Mouse (Mus musculus): ENCODE results near the gene Kcnn1. TPM values are rescaled to one million over a fixed set of nuclear protein-coding genes. Genes with fewer than 3 reads are reported as not detected.
"Not testable (repeated sequence)": the region's sequence is repeated elsewhere in the genome, so short reads cannot be mapped to it uniquely, and the experiment has no call there.

Gene Kcnn1
- 0.56 and 1.5 TPM in 2 replicates for total RNA-seq (2017)

DNA sequence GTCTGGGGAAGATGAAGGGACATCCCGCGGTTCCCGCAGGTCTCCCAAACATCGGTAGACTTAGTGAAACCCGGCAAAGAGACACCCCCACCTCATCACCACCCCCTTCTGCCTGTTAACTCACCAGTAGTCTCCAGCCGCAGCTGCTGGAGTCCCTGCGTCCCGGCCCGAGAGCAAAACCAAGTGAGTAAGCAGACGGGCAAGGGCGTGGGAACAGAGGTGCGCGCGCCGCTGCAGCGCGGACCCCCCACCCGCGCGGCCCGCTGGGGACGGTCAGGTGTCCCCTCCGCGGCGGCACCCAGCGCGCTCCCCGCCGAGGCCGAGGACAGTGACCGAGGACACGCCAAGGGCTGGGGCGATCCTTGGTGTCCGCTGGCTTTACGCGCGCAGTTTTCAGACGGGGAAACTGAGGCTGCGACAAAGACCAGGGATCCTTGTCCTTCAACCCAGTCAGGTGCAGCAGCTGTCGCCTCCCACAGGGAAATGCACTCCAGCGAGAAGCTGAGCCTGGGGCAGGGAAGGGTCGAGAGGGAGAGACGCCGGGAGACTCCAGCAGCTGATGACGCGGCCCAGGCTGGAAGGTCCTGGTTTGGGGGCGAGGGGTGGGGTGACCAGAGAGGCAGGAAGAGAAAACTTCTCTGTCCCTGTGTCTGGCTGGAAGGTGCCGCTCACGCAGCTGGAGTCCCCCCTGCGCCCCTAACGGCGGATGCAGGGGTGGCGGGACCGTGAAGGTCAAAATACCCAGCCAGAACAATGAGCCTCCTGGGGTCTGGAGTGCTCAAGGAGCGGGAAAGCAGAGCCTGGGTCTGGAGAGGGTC lies at the start of gene Kcnn1:
Gene Kcnn1, minus strand, starts transcription at position 435 of the 818 bp plus-strand sequence.
- ATAC-seq (replicated peaks in 1 of 2; ENCODE audit: insufficient read depth in 1 of 2, low FRiP score in 2 of 2, low TSS enrichment in 1 of 2, low read depth in 1 of 2, poor library complexity in 2 of 2, severe bottlenecking in 2 of 2): no peak

DNA sequence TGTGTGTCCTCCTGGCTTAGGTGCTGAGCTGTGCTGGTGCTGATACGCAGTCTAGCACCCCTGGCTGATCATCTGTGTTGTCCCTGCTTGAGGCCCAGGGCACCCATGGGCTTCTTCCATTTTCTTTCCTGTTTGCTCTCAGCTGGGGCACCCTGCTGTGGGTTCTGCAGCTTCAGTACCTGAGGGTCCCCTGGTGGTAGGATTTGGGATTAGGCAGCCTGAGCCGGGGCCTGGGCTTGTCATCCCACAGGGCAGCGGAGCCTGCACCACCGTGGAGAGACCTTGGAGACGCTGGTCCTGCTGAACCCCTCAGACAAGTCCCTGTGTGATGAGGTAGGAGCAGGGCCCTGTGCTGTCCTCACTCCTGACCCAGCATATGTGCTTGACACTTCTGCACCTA lies 48.5 kb upstream of the Kcnn1 start:
- ATAC-seq (replicated peaks in 1 of 2; ENCODE audit: insufficient read depth in 1 of 2, low FRiP score in 2 of 2, low TSS enrichment in 1 of 2, low read depth in 1 of 2, poor library complexity in 2 of 2, severe bottlenecking in 2 of 2): peak in 1 of 2 experiments; percentile 29; a peak in 1 of 4 replicates

DNA sequence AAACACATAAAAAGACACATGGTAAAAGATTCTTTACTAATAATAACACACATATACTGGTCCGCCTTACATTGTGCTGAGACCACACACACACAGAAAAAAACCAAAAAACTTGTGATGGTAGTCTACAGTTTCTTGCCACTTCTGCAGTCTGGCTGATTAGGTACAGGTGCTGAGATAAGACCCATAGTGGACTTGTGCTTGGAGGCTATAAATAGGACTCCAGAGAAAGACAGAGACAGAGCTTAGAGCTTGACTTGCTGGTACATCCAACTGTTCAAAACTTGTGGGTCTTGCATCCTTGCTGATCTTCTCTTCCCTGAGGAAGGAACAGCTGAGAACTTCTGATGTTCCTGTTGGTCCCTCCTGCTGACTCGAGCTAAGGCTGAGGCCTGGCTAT lies 44.5 kb upstream of the Kcnn1 start:
- ATAC-seq (replicated peaks in 1 of 2; ENCODE audit: insufficient read depth in 1 of 2, low FRiP score in 2 of 2, low TSS enrichment in 1 of 2, low read depth in 1 of 2, poor library complexity in 2 of 2, severe bottlenecking in 2 of 2): no peak

DNA sequence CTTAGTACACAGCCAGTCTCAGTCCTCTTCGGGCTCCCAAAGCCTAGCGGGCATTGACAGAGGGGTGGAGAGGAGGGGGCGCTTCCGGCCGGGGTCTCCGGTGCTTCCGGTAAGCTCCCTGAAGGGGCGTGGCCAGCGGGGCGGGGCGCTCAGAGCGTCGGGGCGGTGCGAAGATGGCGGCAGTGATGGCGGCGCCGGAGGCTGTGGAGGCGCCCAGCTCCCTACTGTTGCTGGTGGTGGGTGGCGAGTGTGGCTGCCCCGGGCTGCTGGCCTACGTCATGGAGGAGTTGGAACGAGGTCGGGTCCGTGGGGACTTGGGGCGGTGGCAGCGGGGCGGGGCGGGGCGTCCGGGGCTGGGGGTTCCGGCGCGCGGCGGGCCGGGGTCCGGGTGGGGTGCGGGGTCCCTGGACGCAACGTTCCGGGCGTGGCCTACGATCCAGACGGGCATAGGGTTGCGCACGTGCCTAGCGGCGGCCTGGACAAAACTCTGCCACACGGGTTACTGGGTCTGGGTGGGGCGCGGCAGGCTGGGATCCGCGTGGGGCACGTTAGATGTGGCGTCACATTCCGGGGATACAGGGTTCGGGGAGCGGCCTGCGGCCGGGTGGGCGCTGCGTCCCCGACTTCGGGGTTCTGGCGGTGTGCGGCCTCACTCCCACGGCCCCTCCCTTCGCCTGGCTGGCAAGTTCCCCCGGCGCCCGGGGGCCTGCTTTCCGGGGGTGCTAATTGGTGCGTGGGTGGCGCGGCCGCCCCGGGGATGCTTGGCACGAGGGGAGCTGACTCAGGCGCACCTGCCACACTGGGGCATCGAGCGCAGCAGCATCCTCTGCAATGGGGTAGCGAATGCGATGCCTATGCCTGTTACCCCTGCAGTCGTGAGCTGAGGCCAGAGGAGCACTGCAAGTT lies 43.0 kb upstream of the Kcnn1 start, which contains the start of gene Map1s:
Gene Map1s, plus strand, starts transcription at position 102 of the 906 bp plus-strand sequence.
- ATAC-seq (replicated peaks in 1 of 2; ENCODE audit: insufficient read depth in 1 of 2, low FRiP score in 2 of 2, low TSS enrichment in 1 of 2, low read depth in 1 of 2, poor library complexity in 2 of 2, severe bottlenecking in 2 of 2): peak; percentile 70 to 72

DNA sequence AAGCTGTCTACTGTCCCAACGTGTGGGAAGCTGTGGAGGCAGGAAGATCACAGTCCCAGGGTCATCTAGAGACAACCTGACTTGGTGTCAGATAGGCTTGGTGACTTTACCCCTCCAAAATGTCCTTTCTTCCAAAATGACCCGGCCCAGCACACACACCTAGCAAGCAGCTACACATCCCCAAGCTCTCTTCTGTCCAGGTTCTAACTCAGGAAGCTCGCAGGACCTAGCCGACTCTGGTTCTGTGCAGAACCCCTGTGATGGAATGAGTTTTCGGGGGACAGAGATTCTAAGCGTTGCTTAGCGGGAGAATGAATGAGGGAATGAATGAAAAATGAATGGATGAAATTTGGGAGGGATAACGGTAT lies 42.4 kb upstream of the Kcnn1 start:
- ATAC-seq (replicated peaks in 1 of 2; ENCODE audit: insufficient read depth in 1 of 2, low FRiP score in 2 of 2, low TSS enrichment in 1 of 2, low read depth in 1 of 2, poor library complexity in 2 of 2, severe bottlenecking in 2 of 2): no peak

DNA sequence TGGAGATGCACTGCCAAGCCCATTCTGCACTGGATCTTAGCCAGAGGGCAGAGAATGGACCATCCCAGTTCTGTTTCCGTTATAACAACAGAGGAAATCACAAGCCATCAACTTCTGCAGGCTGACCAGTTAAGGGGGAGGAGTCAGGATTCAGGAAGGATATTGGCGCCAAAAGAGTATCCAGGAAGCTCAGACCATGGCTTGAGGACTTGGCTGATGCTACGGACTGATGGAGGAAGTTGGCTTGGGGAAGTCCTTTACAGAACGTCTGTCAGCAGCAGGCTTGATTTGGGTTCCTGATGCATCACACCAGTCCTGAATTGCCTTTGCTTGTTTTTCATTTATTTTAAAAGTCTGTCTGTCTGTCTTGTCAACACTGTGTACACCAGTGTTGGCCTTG lies 41.5 kb upstream of the Kcnn1 start:
- ATAC-seq (replicated peaks in 1 of 2; ENCODE audit: insufficient read depth in 1 of 2, low FRiP score in 2 of 2, low TSS enrichment in 1 of 2, low read depth in 1 of 2, poor library complexity in 2 of 2, severe bottlenecking in 2 of 2): peak; percentile 55 to 56

DNA sequence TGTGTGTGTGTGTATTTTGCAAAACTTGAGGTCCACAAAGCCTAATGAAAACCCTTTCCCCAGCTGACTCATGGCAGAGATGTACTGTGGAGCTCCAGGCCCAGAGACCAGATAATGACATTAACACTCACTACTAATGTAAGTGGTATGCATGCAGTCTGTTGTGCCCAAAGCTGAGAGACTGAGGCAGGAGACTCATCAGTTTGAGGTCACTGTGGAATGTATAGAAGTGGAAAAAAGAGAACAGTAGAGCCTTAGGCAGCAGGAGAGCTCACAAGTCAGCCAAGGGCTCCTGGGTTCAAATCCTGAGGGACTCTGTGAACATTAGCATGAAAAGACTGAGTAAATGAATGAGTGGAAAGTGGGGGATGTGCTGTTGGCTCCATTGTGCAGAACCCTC lies 40.5 kb upstream of the Kcnn1 start:
- ATAC-seq (replicated peaks in 1 of 2; ENCODE audit: insufficient read depth in 1 of 2, low FRiP score in 2 of 2, low TSS enrichment in 1 of 2, low read depth in 1 of 2, poor library complexity in 2 of 2, severe bottlenecking in 2 of 2): no peak

DNA sequence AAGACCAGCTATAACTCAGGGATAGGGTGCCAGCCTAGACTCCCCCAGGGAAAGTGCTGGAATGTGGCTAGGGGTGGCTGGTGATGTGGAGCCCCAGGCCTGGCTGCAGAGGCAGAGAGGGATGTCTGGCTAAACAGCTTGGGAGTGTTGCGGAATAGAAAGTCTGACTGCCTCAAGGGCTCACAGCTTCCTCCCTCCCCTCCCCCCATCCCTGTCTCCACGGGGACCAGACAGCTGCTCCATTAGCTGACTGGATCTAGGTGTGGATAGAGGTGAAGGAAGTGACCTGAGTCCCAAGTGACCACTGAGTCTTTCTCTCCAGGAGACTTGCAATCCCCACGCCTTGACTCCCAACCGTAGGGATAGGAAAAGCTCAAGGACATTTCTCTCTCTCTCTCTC lies 40.1 kb upstream of the Kcnn1 start:
- no peak for ATAC-seq (replicated peaks in 1 of 2; ENCODE audit: insufficient read depth in 1 of 2, low FRiP score in 2 of 2, low TSS enrichment in 1 of 2, low read depth in 1 of 2, poor library complexity in 2 of 2, severe bottlenecking in 2 of 2)

DNA sequence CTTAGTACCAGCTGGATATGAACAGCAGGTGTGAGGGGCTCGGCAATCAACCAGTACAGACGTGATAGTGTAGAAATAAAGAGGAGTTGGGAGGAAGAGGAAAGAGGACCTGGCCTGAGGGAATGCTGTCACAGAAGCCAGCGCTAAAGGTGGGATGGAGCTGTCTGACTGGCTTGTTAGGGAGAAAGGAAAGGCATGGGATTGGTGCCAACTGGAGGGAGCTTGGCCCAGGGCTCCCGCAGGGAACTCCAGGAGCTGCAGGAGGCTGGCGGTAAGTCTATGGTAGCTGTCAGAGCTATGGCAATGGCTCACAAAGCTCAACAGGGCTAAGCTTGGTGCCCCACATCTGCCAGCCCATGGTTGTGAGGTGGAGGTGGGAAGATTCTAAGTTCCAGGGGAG lies 39.2 kb upstream of the Kcnn1 start:
- ATAC-seq (replicated peaks in 1 of 2; ENCODE audit: insufficient read depth in 1 of 2, low FRiP score in 2 of 2, low TSS enrichment in 1 of 2, low read depth in 1 of 2, poor library complexity in 2 of 2, severe bottlenecking in 2 of 2): no peak

DNA sequence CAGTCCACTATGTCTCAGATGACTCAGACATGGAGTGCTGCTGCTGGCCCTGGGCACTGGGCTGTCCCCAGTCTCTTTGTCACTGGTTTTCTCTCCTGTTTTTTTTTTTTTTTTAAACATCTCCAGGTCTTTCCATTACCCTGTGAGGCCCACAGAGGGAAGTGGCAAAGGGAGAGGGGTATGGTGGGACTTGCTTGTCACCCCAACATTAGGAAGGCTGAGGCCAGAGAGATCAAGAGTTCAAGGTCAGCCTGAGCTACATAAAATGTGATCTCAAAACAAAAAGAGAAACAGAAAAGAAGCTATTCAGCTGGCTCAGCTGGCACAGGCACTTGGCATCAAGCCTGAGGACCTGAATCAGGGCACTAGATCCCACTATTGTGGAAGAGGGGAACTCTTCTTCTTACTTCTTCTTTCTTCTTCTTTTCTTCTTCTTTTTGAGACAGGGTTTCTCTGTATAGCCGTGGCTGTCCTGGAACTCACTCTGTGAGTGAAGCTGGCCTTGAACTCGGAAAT lies 37.9 kb upstream of the Kcnn1 start:
- ATAC-seq (replicated peaks in 1 of 2; ENCODE audit: insufficient read depth in 1 of 2, low FRiP score in 2 of 2, low TSS enrichment in 1 of 2, low read depth in 1 of 2, poor library complexity in 2 of 2, severe bottlenecking in 2 of 2): no peak

DNA sequence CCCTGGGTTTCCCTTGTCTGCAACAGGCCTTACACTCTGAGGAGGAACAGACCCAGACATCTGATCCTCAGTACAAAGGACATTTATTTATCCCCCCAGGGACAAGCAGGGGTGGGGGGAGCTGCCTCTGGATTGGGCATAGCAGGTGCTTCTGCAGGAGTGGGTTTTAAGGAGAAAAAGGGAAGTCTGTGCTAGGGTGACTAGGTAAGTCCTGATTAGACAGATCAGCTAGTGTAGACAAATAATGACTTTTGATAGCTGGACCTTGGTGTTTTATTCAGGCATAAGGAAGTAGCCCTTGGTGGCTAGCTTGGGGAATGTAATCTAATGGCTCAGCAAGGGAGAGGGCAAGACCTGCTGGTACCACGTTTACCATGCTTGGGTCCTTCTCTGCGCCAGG lies 36.2 kb upstream of the Kcnn1 start:
- ATAC-seq (replicated peaks in 1 of 2; ENCODE audit: insufficient read depth in 1 of 2, low FRiP score in 2 of 2, low TSS enrichment in 1 of 2, low read depth in 1 of 2, poor library complexity in 2 of 2, severe bottlenecking in 2 of 2): no peak

DNA sequence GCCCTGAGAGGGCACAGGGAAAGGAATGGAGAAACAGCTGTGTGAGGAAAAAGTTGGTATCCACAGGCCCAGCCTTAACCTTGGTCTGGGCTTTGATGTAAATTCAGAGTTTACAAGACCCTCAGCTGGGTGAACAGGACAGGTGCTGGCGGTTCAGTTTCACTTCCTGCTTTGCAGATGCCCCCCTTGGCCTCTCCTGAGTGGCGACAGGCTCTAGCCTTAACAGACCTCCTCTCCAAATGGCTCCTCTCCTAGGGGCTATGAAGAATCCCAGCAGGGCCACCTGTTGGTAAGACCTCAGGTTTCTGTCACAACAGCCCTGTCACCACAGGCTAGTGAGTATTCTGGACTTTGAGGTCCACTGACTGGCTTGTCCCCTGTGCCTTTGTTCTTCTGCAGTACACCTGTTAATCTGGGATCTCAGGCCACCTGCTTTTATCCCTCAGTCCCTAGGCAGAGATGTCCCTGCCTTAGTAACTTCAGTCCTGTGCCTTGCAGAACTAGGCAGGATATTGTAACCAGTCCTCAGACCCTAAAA lies 35.7 kb upstream of the Kcnn1 start:
- no peak for ATAC-seq (replicated peaks in 1 of 2; ENCODE audit: insufficient read depth in 1 of 2, low FRiP score in 2 of 2, low TSS enrichment in 1 of 2, low read depth in 1 of 2, poor library complexity in 2 of 2, severe bottlenecking in 2 of 2)

DNA sequence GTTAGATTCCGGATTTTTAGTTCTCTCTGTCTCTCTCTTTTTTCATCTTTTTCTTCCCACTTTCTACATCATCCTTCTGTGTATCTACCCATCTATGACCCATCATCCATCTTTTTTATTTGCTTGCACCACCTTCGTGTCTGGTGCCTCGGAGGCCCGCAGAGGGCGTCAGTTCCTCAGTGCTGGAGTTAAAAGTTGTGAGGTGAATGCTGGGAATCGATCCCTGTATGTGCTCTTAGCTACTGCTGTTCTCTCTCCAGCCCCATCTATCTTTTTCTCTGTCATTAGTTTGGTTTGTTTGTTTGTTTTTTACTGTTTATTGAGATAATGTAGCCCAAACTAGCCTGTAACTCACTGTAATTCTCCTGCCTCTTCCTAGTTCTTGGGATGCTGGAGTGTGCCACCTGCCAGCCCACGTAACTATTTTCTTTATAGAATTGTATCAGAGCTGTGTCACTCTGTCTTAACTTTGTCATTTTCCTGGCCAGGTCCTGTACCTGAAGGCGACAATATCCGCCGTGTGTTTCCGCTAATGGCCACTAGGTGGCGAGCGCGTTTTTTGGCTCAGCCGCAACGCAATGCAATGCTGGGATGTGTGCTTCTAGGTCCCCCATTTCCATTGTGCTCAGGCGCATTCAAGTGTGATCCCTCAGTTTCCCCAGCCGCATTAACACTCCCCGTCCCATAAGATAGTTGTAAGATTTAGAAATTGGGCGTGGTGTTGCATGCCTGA lies 34.8 kb upstream of the Kcnn1 start:
- peak; percentile 48 to 51 for ATAC-seq (replicated peaks in 1 of 2; ENCODE audit: insufficient read depth in 1 of 2, low FRiP score in 2 of 2, low TSS enrichment in 1 of 2, low read depth in 1 of 2, poor library complexity in 2 of 2, severe bottlenecking in 2 of 2)

DNA sequence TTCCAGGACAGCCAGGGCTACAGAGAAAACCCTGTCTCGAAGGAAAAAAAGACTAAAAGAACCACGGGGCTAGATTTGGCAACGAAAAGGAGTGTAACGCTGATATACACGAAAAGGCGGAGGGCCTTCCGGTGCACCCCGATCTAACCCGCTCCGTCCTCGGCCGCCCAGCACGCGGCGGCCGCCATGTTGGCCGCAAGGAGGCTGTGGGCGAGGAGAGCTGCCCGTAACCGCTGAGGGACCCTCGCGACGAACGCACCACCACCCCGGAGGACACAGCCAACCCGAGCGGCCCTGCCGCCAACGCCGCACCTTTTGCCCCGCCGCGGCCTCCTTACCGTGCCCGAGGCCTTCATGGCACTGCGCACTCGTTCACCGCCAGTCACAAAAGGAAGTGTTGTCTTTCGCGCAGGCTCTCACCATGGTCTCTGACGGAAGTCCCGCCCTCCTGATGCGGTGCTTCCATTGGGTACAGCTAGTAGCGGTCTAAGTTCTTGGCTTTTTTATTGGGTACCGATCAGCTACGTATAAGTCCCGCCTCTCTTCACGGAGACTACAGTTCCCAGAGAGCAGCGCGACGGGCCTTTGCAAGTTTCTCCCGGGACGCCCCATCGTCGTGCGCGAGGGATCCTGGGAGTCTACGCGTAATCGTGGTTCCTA lies 34.1 kb upstream of the Kcnn1 start, which contains the start of gene Rpl18a:
Gene Rpl18a, minus strand, starts transcription at position 392 of the 660 bp plus-strand sequence.
- ATAC-seq (replicated peaks in 1 of 2; ENCODE audit: insufficient read depth in 1 of 2, low FRiP score in 2 of 2, low TSS enrichment in 1 of 2, low read depth in 1 of 2, poor library complexity in 2 of 2, severe bottlenecking in 2 of 2): peak; percentile 92 to 93

DNA sequence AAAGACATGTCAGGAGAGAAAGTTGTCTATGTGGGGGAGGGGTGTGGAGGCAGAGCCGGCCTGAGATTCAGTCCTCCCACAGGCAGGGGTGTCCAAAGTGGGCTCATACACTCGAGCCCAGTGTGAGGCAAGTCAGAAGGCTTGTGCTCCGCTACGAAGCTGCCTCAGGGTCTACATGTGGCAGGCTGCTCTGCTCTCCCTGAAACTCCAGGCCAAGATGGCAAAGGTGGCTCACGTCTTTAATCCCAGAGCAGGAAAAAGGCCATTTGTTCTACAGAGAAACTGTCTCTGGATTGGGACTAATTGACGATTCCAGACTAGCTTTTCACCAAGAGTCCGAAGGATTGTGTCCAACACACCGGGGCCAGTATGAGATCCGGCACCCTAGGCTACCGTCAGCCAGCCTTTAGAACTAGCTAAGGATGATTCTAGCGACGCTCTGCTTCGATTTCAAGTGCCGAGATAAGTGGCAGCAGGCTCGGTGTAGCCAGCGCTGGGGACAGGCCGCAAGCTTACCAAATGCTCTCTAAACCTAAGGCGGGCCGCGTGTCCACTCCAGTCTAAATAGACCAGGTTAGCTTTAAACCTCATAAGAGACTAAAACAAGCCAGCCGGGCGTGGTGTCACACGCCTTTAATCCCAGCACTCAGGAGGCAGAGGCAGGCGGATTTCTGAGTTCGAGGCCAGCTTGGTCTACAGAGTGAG lies 33.4 kb upstream of the Kcnn1 start:
- no peak for ATAC-seq (replicated peaks in 1 of 2; ENCODE audit: insufficient read depth in 1 of 2, low FRiP score in 2 of 2, low TSS enrichment in 1 of 2, low read depth in 1 of 2, poor library complexity in 2 of 2, severe bottlenecking in 2 of 2)

DNA sequence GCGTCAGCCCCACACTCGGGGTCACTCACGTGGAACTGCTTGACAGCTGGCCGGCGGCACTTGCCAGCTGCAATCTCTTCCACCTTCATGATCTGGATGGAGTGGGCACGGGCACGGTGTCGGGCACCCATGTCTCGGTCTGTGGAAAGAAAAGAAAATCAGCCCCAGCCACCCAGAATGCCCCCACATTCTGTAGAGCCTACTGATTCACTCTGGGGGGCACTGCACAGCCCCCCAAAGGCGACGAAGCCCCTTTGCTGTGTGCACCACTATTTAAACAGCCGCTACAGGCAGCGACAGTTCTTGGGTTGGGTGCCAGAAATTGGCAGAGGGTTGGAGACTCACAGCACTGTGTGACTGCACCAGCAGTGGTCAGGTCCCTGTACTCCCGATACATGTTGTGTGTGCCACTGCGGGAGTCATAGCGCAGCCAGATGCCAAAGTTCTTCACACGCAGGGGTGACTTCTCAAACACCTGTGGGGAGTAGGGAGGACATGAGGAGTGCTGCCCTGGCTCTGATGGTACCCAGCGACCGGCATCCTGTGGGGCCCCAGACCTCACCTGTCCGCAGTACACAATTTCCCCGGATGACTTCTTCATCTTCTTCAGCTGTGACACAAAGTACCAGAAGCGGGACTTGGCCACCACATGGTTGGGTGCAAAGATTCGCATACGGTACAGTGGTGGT lies 32.7 kb upstream of the Kcnn1 start:
- not testable (repeated sequence) for ATAC-seq (replicated peaks in 1 of 2; ENCODE audit: insufficient read depth in 1 of 2, low FRiP score in 2 of 2, low TSS enrichment in 1 of 2, low read depth in 1 of 2, poor library complexity in 2 of 2, severe bottlenecking in 2 of 2)

Measured in hematopoietic stem cell, adult 5-6 weeks (primary cell).